Mouse (Mus musculus) G1E (cell line): ENCODE measurements around the gene Aldh1b1. TPM values are rescaled to one million over a fixed set of nuclear protein-coding genes. Genes with fewer than 3 reads are reported as not detected.

Experiments
- ATAC-seq: 2 replicates; pipeline ENCODE4 v1.8.0; 2016; ENCODE audit warnings: mild to moderate bottlenecking; ENCODE audit not compliant: insufficient number of reproducible peaks, poor library complexity, low FRiP score, severe bottlenecking; ENCODE audit errors: extremely low read depth
- DNase-seq: peaks from one replicate; pipeline ENCODE4 v3.0.0; 2012; ENCODE audit warnings: low spot score
- H3K27me3 ChIP-seq: 2 replicates; pipeline ENCODE4 v1.6.1; 2012; ENCODE audit warnings: mild to moderate bottlenecking, low read length, inconsistent platforms; ENCODE audit not compliant: insufficient read depth
- H3K36me3 ChIP-seq: replicated peaks from 2 replicates; pipeline ENCODE3; 2012; ENCODE audit warnings: mild to moderate bottlenecking, inconsistent platforms
- H3K4me1 ChIP-seq: 2 replicates; pipeline ENCODE4 v1.6.1; 2012; ENCODE audit warnings: low read depth, low read length, inconsistent platforms, mixed read lengths; ENCODE audit not compliant: insufficient read depth
- H3K4me3 ChIP-seq: 2 replicates; pipeline ENCODE4 v1.5.1; 2012; ENCODE audit warnings: low read depth, mild to moderate bottlenecking, inconsistent platforms, low read length, moderate library complexity, mixed read lengths
- H3K9me3 ChIP-seq: replicated peaks from 2 replicates; pipeline ENCODE4 v1.6.1; 2012; ENCODE audit warnings: inconsistent platforms
- CTCF ChIP-seq: IDR thresholded peaks from 2 replicates; pipeline ENCODE4 v1.5.1; 2012; ENCODE audit warnings: low read depth, low read length, inconsistent platforms, mixed read lengths
- GATA1 ChIP-seq: IDR thresholded peaks from 2 replicates; pipeline ENCODE4 v1.6.1; 2012; ENCODE audit warnings: borderline replicate concordance, low read length, inconsistent platforms, mixed read lengths
- GATA2 ChIP-seq: IDR thresholded peaks from 2 replicates; pipeline ENCODE4 v1.6.1; 2012; ENCODE audit warnings: low read depth, low read length, inconsistent platforms, borderline replicate concordance
- POLR2AphosphoS5 ChIP-seq: IDR thresholded peaks from 2 replicates; pipeline ENCODE4 v1.6.1; 2012; ENCODE audit warnings: low read depth, low read length, inconsistent platforms; ENCODE audit not compliant: insufficient replicate concordance
- TAL1 ChIP-seq: conservative IDR thresholded peaks from 2 replicates; pipeline ENCODE4 v1.6.1; 2012; ENCODE audit warnings: low read depth, low read length, inconsistent platforms, mixed read lengths
- polyA plus RNA-seq: library from polyadenylated mRNA; stranded (reverse); fragments of >175 nt; gene quantifications from 2 replicates; pipeline ENCODE4 v1.2.3, GENCODE M21; 2012
- total RNA-seq, 2 experiments: library from RNA; stranded (forward) in 1 of 2; stranded (reverse) in 1 of 2; fragments of 200-1000 nt in 1 of 2; fragments of >200 nt in 1 of 2; fragmentation: Nextera tagmentation in 1 of 2; gene quantifications; 2 replicates each; pipeline ENCODE4 v1.2.3; 2014 to 2017

Gene Aldh1b1
- not detected in 2 replicates for total RNA-seq (2014; fragmentation: Nextera tagmentation)
- 0.66 TPM in 1 of 2 replicates, not detected in the other for total RNA-seq (2017)
- not detected in 2 replicates for polyA plus RNA-seq

DNA sequence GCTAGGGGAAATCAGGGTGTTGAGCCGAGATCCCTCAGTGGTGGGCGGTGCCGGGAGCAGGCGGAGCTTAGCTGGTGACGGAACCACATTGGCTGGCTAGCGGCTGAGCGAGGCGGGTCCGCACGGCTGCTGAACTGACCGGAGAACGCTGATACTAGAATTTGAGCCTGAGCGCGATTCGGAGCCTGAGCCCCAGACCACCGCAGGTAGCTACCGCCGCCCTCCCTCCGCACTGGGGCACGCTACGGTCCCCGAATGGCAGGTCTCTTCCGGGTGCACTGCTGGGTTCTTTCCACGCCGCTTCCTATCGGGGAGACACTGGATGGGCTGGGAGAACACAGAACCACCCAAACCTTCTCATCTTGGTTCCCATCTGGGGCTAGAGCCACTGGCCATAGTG, at the start of gene Aldh1b1:
Gene Aldh1b1 (plus strand): TSS at position 59 of the 400 bp plus-strand sequence.
- no peak for ATAC-seq
- Histone ChIP-seq H3K27me3 (peaks cover 19% of the 10 kb centered on the region), H3K4me1 (no peaks in the 10 kb centered on the region), H3K9me3 (no peaks in the 10 kb centered on the region), H3K4me3 (no peak within 1 kb of the TSS), H3K36me3 (no peaks in the 10 kb centered on the region)
- TF ChIP-seq POLR2AphosphoS5 (no peak), GATA2 (no peak), TAL1 (no peak), GATA1 (no peak), CTCF (no peak)
- no peak for DNase-seq

DNA sequence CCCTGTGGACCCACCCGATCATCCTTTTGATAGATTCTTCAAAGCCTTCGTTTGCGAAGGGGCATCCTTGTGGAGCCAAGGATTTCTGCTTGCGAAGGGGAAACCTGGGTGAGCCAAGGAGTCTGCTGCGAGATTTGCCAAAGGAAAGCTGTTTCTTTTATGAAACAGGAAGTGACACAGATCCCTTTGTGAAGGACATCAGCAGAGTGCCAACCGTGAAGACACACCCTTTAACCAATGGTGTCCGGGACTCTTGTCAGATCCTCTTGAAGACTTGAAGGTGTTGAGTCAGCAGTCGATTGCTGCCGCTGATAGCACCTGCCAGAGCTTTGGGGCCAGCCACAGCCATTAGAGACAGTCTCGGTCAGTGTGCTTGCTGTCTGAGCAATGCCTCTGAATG, 49.4 kb upstream of the Aldh1b1 start:
- Histone ChIP-seq H3K36me3 (no peaks in the 10 kb centered on the region), H3K4me1 (no peaks in the 10 kb centered on the region), H3K27me3 (peaks cover 6% of the 10 kb centered on the region), H3K4me3 (no peak overlapping the region), H3K9me3 (no peaks in the 10 kb centered on the region)
- DNase-seq (no peak), ATAC-seq (no peak)
- TF ChIP-seq TAL1 (no peak), CTCF (no peak), POLR2AphosphoS5 (no peak), GATA2 (no peak), GATA1 (no peak)

DNA sequence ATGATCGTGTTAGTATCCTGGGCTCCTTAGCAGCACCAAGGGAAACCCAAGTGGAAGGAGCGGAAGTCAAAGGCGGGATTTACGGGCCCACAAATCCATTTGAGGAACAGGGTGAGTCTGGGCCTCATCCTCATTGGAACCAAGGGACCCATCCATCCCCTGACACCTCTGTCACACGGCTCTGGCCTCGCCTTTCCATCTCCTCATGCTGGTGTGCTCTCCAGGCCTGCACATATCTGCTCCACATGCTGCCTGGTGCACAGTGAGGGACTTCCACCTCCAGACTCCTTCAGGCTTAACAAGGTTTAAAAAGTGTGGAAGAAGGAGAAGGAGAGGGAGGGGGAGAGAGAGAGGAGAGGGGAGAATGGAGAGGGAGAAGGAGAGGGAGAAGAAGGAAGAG, 48.3 kb upstream of the Aldh1b1 start:
- no peak for TF ChIP-seq POLR2AphosphoS5
- no peak for TF ChIP-seq CTCF
- no peak for TF ChIP-seq GATA1
- TF ChIP-seq GATA2 = no peak
- no peak for TF ChIP-seq TAL1
- no peak for ATAC-seq
- Histone ChIP-seq H3K4me3 (no peak overlapping the region), H3K4me1 (no peaks in the 10 kb centered on the region), H3K9me3 (no peaks in the 10 kb centered on the region), H3K36me3 (no peaks in the 10 kb centered on the region), H3K27me3 (peaks cover 6% of the 10 kb centered on the region)
- no peak for DNase-seq

GRCm38 (mm10) chr4:45753211-45753809, 45.5 kb upstream of the Aldh1b1 start:
- TF ChIP-seq GATA1 = no peak
- TF ChIP-seq TAL1 = no peak
- no peak for TF ChIP-seq CTCF
- no peak for TF ChIP-seq GATA2
- TF ChIP-seq POLR2AphosphoS5 = no peak
- ATAC-seq = no peak

GRCm38 (mm10) chr4:45754171-45754570, 44.7 kb upstream of the Aldh1b1 start:
- TF ChIP-seq CTCF (no peak), GATA2 (no peak), TAL1 (no peak), GATA1 (no peak), POLR2AphosphoS5 (no peak)
- no peaks in the 10 kb centered on the region for H3K4me1 ChIP-seq
- H3K36me3 ChIP-seq = no peaks in the 10 kb centered on the region
- H3K4me3 ChIP-seq = no peak overlapping the region
- DNase-seq (no peak), ATAC-seq (no peak)
- H3K27me3 ChIP-seq = peaks cover 10% of the 10 kb centered on the region
- no peaks in the 10 kb centered on the region for H3K9me3 ChIP-seq

More at GRCm38 (mm10) chr4:45753211-45753809, 45.5 kb upstream of the Aldh1b1 start:
- H3K9me3 ChIP-seq = no peaks in the 10 kb centered on the region
- peaks cover 10% of the 10 kb centered on the region for H3K27me3 ChIP-seq
- H3K4me1 ChIP-seq = no peaks in the 10 kb centered on the region
- no peak overlapping the region for H3K4me3 ChIP-seq
- DNase-seq = no peak
- no peaks in the 10 kb centered on the region for H3K36me3 ChIP-seq

- Histone ChIP-seq H3K9me3 (no peaks in the 10 kb centered on the region), H3K36me3 (no peaks in the 10 kb centered on the region), H3K4me1 (no peaks in the 10 kb centered on the region), H3K4me3 (no peak overlapping the region), H3K27me3 (peaks cover 10% of the 10 kb centered on the region)
- no peak for ATAC-seq
- TF ChIP-seq GATA1 (no peak), TAL1 (no peak), POLR2AphosphoS5 (no peak), CTCF (no peak), GATA2 (no peak)
- DNase-seq = no peak
Observed at GRCm38 (mm10) chr4:45755097-45755496, 43.7 kb upstream of the Aldh1b1 start.
